Mouse (Mus musculus): ENCODE data around the gene Gtpbp4. TPM values are rescaled to one million over a fixed set of nuclear protein-coding genes. Genes with fewer than 3 reads are reported as not detected.
"Not testable (repeated sequence)": the region's sequence is repeated elsewhere in the genome, so short reads cannot be mapped to it uniquely, and the experiment has no call there.

Gene Gtpbp4
- polyA plus RNA-seq, 1 experiment from 2014 or later: 65.0 TPM

DNA sequence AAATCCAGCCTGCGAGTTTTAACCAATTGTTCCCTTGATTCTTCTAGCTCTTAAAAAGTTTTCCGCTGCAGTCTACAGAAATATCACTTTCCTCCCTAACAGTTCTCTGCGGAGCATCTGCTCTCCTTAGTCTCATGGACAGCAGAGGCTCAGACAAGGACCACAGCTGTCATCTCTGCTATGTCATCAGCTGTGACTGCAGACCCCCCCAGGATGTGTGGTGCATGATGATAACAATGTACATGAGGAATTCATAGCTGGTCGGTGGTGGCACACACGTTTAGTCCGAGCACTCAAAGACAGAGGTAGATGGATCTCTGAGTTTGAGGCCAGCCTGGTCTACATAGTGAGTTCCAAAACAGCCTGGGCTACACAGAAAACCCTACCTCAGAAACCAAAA is 36.3 kb downstream of the Gtpbp4 start:
- not testable (repeated sequence) for H3K4me2 ChIP-seq (ENCODE audit: low read depth, low read length); H3K27me3 ChIP-seq (ENCODE audit: control insufficient read depth, insufficient read depth, low read length); ATAC-seq (ENCODE audit: low read depth); H3K4me1 ChIP-seq (ENCODE audit: control insufficient read depth, insufficient read depth, low read length); H3K27ac ChIP-seq (ENCODE audit: low read depth, low read length); H3K4me3 ChIP-seq (ENCODE audit: low read depth, low read length); H3K36me3 ChIP-seq (ENCODE audit: control insufficient read depth, insufficient read depth, low read length); H3K9me3 ChIP-seq (ENCODE audit: control insufficient read depth, low read length); H3K9ac ChIP-seq (replicated peaks; ENCODE audit: low read depth, low read length)
- 93% methylated on average over 5 of the region's 6 CpGs for WGBS

DNA sequence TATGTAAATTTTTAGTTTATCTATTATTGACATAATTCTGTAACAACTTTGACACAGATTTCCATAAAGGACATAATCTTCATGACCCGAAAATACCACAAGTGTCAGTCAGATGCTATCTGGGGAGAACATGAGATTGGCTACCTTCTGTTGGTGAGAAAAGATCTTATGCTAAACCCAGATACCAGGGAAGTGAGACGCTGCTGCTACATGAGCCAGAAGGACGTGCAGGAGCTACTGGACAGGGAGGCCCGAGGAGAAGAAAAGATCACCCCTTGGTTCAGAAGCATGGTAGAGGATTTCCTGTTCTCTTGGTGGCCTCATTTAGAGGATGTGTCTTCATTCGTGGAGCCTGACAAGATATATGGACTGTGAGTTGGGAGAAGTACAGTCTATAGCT is 36.8 kb downstream of the Gtpbp4 start:
- not testable (repeated sequence) for H3K9ac ChIP-seq (replicated peaks; ENCODE audit: low read depth, low read length); H3K4me1 ChIP-seq (ENCODE audit: control insufficient read depth, insufficient read depth, low read length); H3K27me3 ChIP-seq (ENCODE audit: control insufficient read depth, insufficient read depth, low read length); ATAC-seq (ENCODE audit: low read depth); H3K27ac ChIP-seq (ENCODE audit: low read depth, low read length); H3K9me3 ChIP-seq (ENCODE audit: control insufficient read depth, low read length); H3K36me3 ChIP-seq (ENCODE audit: control insufficient read depth, insufficient read depth, low read length); H3K4me2 ChIP-seq (ENCODE audit: low read depth, low read length); H3K4me3 ChIP-seq (ENCODE audit: low read depth, low read length)
- WGBS: 89% methylated on average over 1 of the region's 5 CpGs

DNA sequence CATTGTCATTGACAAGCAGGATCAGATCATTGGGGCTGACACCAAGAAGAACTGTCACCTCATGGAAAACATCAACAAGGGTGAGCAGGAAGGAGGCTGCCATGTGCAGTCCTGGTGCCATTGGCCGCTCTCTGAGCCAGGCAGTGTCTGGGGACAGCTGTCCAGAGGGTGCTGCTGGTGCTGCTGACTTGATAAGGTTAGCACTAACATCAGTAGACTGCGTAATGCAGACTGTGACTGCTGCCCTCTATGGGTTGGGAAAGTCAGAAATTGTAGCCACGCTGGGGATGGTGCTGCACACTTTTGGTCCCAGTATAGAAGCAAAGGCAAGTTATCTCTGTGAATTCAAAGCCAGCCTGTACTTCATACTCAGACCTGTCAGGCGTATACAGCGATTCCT is 39.0 kb downstream of the Gtpbp4 start:
- not testable (repeated sequence) for H3K36me3 ChIP-seq (ENCODE audit: control insufficient read depth, insufficient read depth, low read length); H3K4me3 ChIP-seq (ENCODE audit: low read depth, low read length); H3K4me1 ChIP-seq (ENCODE audit: control insufficient read depth, insufficient read depth, low read length); H3K27me3 ChIP-seq (ENCODE audit: control insufficient read depth, insufficient read depth, low read length); H3K9ac ChIP-seq (replicated peaks; ENCODE audit: low read depth, low read length); H3K27ac ChIP-seq (ENCODE audit: low read depth, low read length); ATAC-seq (ENCODE audit: low read depth); H3K9me3 ChIP-seq (ENCODE audit: control insufficient read depth, low read length); H3K4me2 ChIP-seq (ENCODE audit: low read depth, low read length)
- no CpG with 5 or more reads among the region's 5 CpGs for WGBS

DNA sequence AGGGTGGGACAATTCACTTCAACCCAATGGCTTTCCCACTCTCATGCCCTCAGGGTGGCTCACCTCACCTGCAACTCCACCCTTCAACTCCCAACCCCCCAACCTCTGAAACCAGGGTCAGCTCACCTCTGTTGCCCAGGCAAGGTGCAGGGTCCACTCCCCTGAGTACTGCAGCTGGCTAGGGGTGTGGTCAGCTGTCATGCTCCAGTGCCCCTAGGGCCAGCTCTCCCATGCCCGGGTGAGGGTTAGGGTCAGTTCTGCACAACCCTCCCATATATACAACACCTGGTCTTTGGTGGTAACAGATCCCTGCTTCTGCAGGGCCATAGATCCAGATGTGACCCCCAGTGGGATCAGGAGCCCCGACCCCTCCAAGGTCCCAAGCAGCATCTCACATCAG is 40.8 kb downstream of the Gtpbp4 start:
- not testable (repeated sequence) for H3K4me3 ChIP-seq (ENCODE audit: low read depth, low read length); H3K4me2 ChIP-seq (ENCODE audit: low read depth, low read length); H3K27me3 ChIP-seq (ENCODE audit: control insufficient read depth, insufficient read depth, low read length); H3K9ac ChIP-seq (replicated peaks; ENCODE audit: low read depth, low read length); H3K27ac ChIP-seq (ENCODE audit: low read depth, low read length); H3K9me3 ChIP-seq (ENCODE audit: control insufficient read depth, low read length); H3K4me1 ChIP-seq (ENCODE audit: control insufficient read depth, insufficient read depth, low read length); H3K36me3 ChIP-seq (ENCODE audit: control insufficient read depth, insufficient read depth, low read length); ATAC-seq (ENCODE audit: low read depth)
- WGBS: 88% methylated on average over 2 of the region's 2 CpGs

DNA sequence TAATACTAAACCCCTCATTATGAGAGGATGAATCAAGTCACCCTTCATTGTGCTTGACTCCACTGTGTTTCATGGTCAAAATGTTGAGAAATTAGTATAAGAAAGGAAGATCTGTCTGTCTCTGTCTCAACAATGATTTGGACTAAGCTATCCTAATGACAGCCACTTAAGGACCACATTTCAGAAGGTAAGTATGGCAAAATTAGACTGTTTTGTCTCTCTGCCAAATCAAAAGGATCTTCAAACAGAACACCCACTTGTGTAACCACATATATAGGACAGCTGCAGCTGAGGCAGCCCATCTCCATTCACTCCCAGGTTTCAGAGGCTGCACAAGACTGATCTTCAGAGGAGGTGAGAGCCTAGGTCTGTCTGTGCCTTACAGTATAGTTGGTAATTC is 43.3 kb downstream of the Gtpbp4 start, which contains the start of gene Idi2:
TSS of gene Idi2 (plus strand) at position 301 of the 400 bp plus-strand sequence.
- not testable (repeated sequence) for ATAC-seq (ENCODE audit: low read depth); H3K9me3 ChIP-seq (ENCODE audit: control insufficient read depth, low read length); H3K36me3 ChIP-seq (ENCODE audit: control insufficient read depth, insufficient read depth, low read length); H3K27ac ChIP-seq (ENCODE audit: low read depth, low read length); H3K4me2 ChIP-seq (ENCODE audit: low read depth, low read length); H3K4me3 ChIP-seq (ENCODE audit: low read depth, low read length); H3K9ac ChIP-seq (replicated peaks; ENCODE audit: low read depth, low read length); H3K27me3 ChIP-seq (ENCODE audit: control insufficient read depth, insufficient read depth, low read length); H3K4me1 ChIP-seq (ENCODE audit: control insufficient read depth, insufficient read depth, low read length)

DNA sequence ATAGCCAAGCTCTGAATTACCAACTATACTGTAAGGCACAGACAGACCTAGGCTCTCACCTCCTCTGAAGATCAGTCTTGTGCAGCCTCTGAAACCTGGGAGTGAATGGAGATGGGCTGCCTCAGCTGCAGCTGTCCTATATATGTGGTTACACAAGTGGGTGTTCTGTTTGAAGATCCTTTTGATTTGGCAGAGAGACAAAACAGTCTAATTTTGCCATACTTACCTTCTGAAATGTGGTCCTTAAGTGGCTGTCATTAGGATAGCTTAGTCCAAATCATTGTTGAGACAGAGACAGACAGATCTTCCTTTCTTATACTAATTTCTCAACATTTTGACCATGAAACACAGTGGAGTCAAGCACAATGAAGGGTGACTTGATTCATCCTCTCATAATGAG is 47.8 kb downstream of the Gtpbp4 start, which contains the start of gene Gm9745:
TSS of gene Gm9745 (minus strand) at position 101 of the 400 bp plus-strand sequence.
- not testable (repeated sequence) for H3K4me2 ChIP-seq (ENCODE audit: low read depth, low read length); H3K27ac ChIP-seq (ENCODE audit: low read depth, low read length); H3K36me3 ChIP-seq (ENCODE audit: control insufficient read depth, insufficient read depth, low read length); H3K27me3 ChIP-seq (ENCODE audit: control insufficient read depth, insufficient read depth, low read length); ATAC-seq (ENCODE audit: low read depth); H3K4me3 ChIP-seq (ENCODE audit: low read depth, low read length); H3K9ac ChIP-seq (replicated peaks; ENCODE audit: low read depth, low read length); H3K4me1 ChIP-seq (ENCODE audit: control insufficient read depth, insufficient read depth, low read length); H3K9me3 ChIP-seq (ENCODE audit: control insufficient read depth, low read length)

DNA sequence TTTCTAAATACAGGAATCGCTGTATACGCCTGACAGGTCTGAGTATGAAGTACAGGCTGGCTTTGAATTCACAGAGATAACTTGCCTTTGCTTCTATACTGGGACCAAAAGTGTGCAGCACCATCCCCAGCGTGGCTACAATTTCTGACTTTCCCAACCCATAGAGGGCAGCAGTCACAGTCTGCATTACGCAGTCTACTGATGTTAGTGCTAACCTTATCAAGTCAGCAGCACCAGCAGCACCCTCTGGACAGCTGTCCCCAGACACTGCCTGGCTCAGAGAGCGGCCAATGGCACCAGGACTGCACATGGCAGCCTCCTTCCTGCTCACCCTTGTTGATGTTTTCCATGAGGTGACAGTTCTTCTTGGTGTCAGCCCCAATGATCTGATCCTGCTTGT is 52.1 kb downstream of the Gtpbp4 start:
- not testable (repeated sequence) for H3K27me3 ChIP-seq (ENCODE audit: control insufficient read depth, insufficient read depth, low read length); ATAC-seq (ENCODE audit: low read depth); H3K27ac ChIP-seq (ENCODE audit: low read depth, low read length); H3K9ac ChIP-seq (replicated peaks; ENCODE audit: low read depth, low read length); H3K36me3 ChIP-seq (ENCODE audit: control insufficient read depth, insufficient read depth, low read length); H3K4me2 ChIP-seq (ENCODE audit: low read depth, low read length); H3K4me1 ChIP-seq (ENCODE audit: control insufficient read depth, insufficient read depth, low read length); H3K9me3 ChIP-seq (ENCODE audit: control insufficient read depth, low read length); H3K4me3 ChIP-seq (ENCODE audit: low read depth, low read length)
- no CpG with 5 or more reads among the region's 5 CpGs for WGBS

DNA sequence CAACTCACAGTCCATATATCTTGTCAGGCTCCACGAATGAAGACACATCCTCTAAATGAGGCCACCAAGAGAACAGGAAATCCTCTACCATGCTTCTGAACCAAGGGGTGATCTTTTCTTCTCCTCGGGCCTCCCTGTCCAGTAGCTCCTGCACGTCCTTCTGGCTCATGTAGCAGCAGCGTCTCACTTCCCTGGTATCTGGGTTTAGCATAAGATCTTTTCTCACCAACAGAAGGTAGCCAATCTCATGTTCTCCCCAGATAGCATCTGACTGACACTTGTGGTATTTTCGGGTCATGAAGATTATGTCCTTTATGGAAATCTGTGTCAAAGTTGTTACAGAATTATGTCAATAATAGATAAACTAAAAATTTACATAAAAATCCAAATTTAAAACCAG is 54.2 kb downstream of the Gtpbp4 start:
- H3K4me2 ChIP-seq (ENCODE audit: low read depth, low read length); H3K9ac ChIP-seq (replicated peaks; ENCODE audit: low read depth, low read length); H3K27ac ChIP-seq (ENCODE audit: low read depth, low read length); H3K36me3 ChIP-seq (ENCODE audit: control insufficient read depth, insufficient read depth, low read length); H3K27me3 ChIP-seq (ENCODE audit: control insufficient read depth, insufficient read depth, low read length); H3K4me3 ChIP-seq (ENCODE audit: low read depth, low read length); H3K4me1 ChIP-seq (ENCODE audit: control insufficient read depth, insufficient read depth, low read length); ATAC-seq (ENCODE audit: low read depth); H3K9me3 ChIP-seq (ENCODE audit: control insufficient read depth, low read length): not testable (repeated sequence)
- WGBS: no CpG with 5 or more reads among the region's 5 CpGs

DNA sequence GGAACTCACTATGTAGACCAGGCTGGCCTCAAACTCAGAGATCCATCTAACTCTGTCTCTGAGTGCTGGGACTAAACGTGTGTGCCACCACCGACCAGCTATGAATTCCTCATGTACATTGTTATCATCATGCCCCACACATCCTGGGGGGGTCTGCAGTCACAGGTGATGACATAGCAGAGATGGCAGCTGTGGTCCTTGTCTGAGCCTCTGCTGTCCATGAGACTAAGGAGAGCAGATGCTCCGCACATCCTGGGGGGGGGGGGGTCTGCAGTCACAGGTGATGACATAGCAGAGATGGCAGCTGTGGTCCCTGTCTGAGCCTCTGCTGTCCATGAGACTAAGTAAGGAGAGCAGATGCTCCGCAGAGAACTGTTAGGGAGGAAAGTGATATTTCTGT is 54.8 kb downstream of the Gtpbp4 start:
- H3K4me2 ChIP-seq (ENCODE audit: low read depth, low read length); H3K4me3 ChIP-seq (ENCODE audit: low read depth, low read length); H3K9ac ChIP-seq (replicated peaks; ENCODE audit: low read depth, low read length); H3K27ac ChIP-seq (ENCODE audit: low read depth, low read length); H3K36me3 ChIP-seq (ENCODE audit: control insufficient read depth, insufficient read depth, low read length); H3K4me1 ChIP-seq (ENCODE audit: control insufficient read depth, insufficient read depth, low read length); H3K9me3 ChIP-seq (ENCODE audit: control insufficient read depth, low read length); H3K27me3 ChIP-seq (ENCODE audit: control insufficient read depth, insufficient read depth, low read length); ATAC-seq (ENCODE audit: low read depth): not testable (repeated sequence)
- 90% methylated on average over 4 of the region's 4 CpGs for WGBS

DNA sequence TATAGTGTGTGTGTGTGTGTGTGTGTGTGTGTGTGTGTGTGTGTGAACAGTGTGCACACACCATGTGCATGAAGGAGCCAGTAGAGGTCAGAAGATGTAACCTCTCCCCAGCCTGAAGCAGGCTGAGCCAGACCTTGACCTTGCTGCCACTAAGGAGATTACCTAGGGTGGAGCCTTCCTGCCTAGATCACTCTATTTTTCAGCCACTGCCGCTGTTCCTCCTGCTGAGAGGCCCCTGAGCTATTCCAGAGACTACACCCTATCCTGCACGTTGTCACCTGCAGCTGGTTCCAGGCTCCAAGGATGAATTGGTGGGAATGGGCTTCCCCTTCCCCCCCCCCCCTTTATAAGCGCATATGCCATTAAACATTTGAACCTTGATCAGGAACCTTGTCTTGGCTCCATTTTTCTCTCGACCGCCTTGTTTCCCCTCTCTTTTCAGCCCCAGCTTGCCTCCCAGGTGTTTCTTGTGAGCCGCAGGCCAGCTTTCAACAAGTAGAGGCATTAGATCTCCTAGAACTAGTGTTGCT is 58.2 kb downstream of the Gtpbp4 start:
- not testable (repeated sequence) for H3K4me2 ChIP-seq (ENCODE audit: low read depth, low read length); H3K9me3 ChIP-seq (ENCODE audit: control insufficient read depth, low read length); H3K36me3 ChIP-seq (ENCODE audit: control insufficient read depth, insufficient read depth, low read length); H3K27me3 ChIP-seq (ENCODE audit: control insufficient read depth, insufficient read depth, low read length); ATAC-seq (ENCODE audit: low read depth); H3K4me1 ChIP-seq (ENCODE audit: control insufficient read depth, insufficient read depth, low read length); H3K9ac ChIP-seq (replicated peaks; ENCODE audit: low read depth, low read length); H3K4me3 ChIP-seq (ENCODE audit: low read depth, low read length); H3K27ac ChIP-seq (ENCODE audit: low read depth, low read length)
- WGBS: 79% methylated on average over 6 of the region's 6 CpGs
